Mouse (Mus musculus): ENCODE measurements at regions not wholly inside any gene's neighbourhood (a gene's known extent, or its start where the extent isn't known, plus 50 kb on each side); places are given as distances from the start of the nearest gene placed in this dataset.

- no peaks in the 10 kb centered on the region for H3K4me1 ChIP-seq (ENCODE audit: control insufficient read depth, insufficient read depth, low read length)
- WGBS: 80% methylated on average over 16 of the region's 16 CpGs
- no peak for DNase-seq (ENCODE audit: extremely low read depth, low read depth, low spot score)
- no peaks in the 10 kb centered on the region for H3K36me3 ChIP-seq (ENCODE audit: control insufficient read depth, insufficient read depth, low read length)
- no peak overlapping the region for H3K27ac ChIP-seq (replicated peaks; ENCODE audit: insufficient read depth, low read depth, low read length)
- no peak overlapping the region for H3K9ac ChIP-seq (ENCODE audit: low read depth, low read length)
- H3K79me2 ChIP-seq (ENCODE audit: control insufficient read depth, insufficient read depth, low read length): no peaks in the 10 kb centered on the region
- no peak overlapping the region for H3K4me3 ChIP-seq (ENCODE audit: insufficient read depth, low read depth, low read length)
- TF ChIP-seq CTCF (IDR thresholded peaks at IDR 0.05; ENCODE audit: low read depth, low read length) (no peak), POLR2A (IDR thresholded peaks at IDR 0.05; ENCODE audit: extremely low read depth, insufficient read depth, low read length) (no peak)
- H3K27me3 ChIP-seq (ENCODE audit: control insufficient read depth, insufficient read depth, low read length): no peaks in the 10 kb centered on the region
These were observed 181.3 kb upstream of the Mgmt start for GRCm38 (mm10) chr7:136712962-136713640.

DNA sequence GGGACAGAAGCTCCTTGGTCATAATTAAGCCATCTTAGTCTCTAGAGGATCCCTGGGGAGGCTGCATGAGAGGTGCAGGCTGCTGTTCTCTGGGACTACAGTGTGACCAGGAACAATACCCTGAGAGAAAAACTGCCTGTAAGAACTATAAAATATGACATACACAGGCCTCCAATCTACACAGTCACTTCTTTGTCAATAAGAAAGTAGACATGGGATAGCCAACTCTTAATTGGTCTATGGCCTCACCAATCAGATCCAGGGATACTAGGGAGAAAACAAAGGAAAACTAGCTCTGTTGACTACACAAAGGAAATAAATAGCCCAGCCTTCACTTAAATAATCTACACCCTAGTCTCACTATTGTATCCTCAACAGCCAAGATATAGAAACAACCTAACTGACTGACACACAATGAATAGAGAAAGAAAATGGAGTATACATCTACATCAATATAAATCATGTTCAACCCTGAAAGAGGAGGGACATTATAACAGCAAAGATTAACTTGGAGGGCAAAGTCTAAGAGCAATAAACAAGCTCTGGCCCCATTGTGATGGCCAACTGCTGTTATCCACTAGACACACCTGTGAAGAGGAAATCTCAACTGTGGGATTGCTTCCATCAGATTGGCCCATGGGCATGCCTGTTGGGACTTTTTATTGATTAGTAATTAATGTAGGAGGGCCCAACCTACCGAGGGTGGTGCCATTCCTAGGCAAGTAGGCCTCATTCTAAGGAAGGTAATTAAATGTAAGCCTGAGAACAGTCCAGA is 166.6 kb upstream of the Mgmt start:
- DNase-seq (ENCODE audit: extremely low read depth, low read depth, low spot score): no peak
- H3K79me2 ChIP-seq (ENCODE audit: control insufficient read depth, insufficient read depth, low read length): no peaks in the 10 kb centered on the region
- H3K4me1 ChIP-seq (ENCODE audit: control insufficient read depth, insufficient read depth, low read length): no peaks in the 10 kb centered on the region
- no peak overlapping the region for H3K27ac ChIP-seq (replicated peaks; ENCODE audit: insufficient read depth, low read depth, low read length)
- H3K27me3 ChIP-seq (ENCODE audit: control insufficient read depth, insufficient read depth, low read length): no peaks in the 10 kb centered on the region
- H3K9ac ChIP-seq (ENCODE audit: low read depth, low read length): no peak overlapping the region
- WGBS: 70% methylated on average over 1 of the region's 1 CpGs
- H3K4me3 ChIP-seq (ENCODE audit: insufficient read depth, low read depth, low read length): no peak overlapping the region
- H3K36me3 ChIP-seq (ENCODE audit: control insufficient read depth, insufficient read depth, low read length): no peaks in the 10 kb centered on the region
- TF ChIP-seq CTCF (IDR thresholded peaks at IDR 0.05; ENCODE audit: low read depth, low read length) (no peak), POLR2A (IDR thresholded peaks at IDR 0.05; ENCODE audit: extremely low read depth, insufficient read depth, low read length) (no peak)

GRCm38 (mm10) chr7:136742171-136742570 is 152.2 kb upstream of the Mgmt start:
- Histone ChIP-seq H3K27ac (replicated peaks; ENCODE audit: insufficient read depth, low read depth, low read length) (no peak overlapping the region), H3K27me3 (ENCODE audit: control insufficient read depth, insufficient read depth, low read length) (peaks cover 3% of the 10 kb centered on the region; the same call in 1 of the 2 replicates), H3K4me1 (ENCODE audit: control insufficient read depth, insufficient read depth, low read length) (no peaks in the 10 kb centered on the region), H3K79me2 (ENCODE audit: control insufficient read depth, insufficient read depth, low read length) (no peaks in the 10 kb centered on the region), H3K4me3 (ENCODE audit: insufficient read depth, low read depth, low read length) (no peak overlapping the region), H3K36me3 (ENCODE audit: control insufficient read depth, insufficient read depth, low read length) (no peaks in the 10 kb centered on the region), H3K9ac (ENCODE audit: low read depth, low read length) (no peak overlapping the region)
- WGBS: 96% methylated on average over 2 of the region's 2 CpGs
- no peak for DNase-seq (ENCODE audit: extremely low read depth, low read depth, low spot score)
- no peak for TF ChIP-seq CTCF (IDR thresholded peaks at IDR 0.05; ENCODE audit: low read depth, low read length)
- TF ChIP-seq POLR2A (IDR thresholded peaks at IDR 0.05; ENCODE audit: extremely low read depth, insufficient read depth, low read length): no peak

DNA sequence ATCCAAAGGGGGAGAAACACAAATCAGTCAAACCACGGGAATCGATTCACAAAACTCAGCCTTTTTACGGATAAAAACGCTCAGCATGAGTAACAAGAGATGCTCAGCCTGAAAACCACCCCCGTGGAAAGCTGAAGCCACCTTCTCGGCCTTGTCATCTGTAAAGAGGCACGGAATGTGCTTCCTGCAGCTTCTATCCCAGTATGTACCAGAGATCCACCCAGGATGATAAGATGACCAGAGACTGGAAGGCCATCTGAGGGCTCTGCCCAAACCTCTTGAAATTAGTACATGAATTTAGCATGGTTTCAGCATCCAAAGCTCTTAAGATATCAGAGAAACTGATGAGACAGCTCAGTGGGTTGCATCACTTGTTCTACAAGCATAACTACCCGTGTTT is 149.0 kb upstream of the Mgmt start:
- TF ChIP-seq CTCF (IDR thresholded peaks at IDR 0.05; ENCODE audit: low read depth, low read length) (no peak), POLR2A (IDR thresholded peaks at IDR 0.05; ENCODE audit: extremely low read depth, insufficient read depth, low read length) (no peak)
- no peak overlapping the region for H3K9ac ChIP-seq (ENCODE audit: low read depth, low read length)
- no peak overlapping the region for H3K27ac ChIP-seq (replicated peaks; ENCODE audit: insufficient read depth, low read depth, low read length)

GRCm38 (mm10) chr7:136751477-136751876 is 142.9 kb upstream of the Mgmt start:
- TF ChIP-seq CTCF (IDR thresholded peaks at IDR 0.05; ENCODE audit: low read depth, low read length) (no peak), POLR2A (IDR thresholded peaks at IDR 0.05; ENCODE audit: extremely low read depth, insufficient read depth, low read length) (no peak)
- Histone ChIP-seq H3K4me3 (ENCODE audit: insufficient read depth, low read depth, low read length) (no peak overlapping the region), H3K4me1 (ENCODE audit: control insufficient read depth, insufficient read depth, low read length) (no peaks in the 10 kb centered on the region), H3K9ac (ENCODE audit: low read depth, low read length) (no peak overlapping the region), H3K79me2 (ENCODE audit: control insufficient read depth, insufficient read depth, low read length) (no peaks in the 10 kb centered on the region), H3K36me3 (ENCODE audit: control insufficient read depth, insufficient read depth, low read length) (no peaks in the 10 kb centered on the region), H3K27ac (replicated peaks; ENCODE audit: insufficient read depth, low read depth, low read length) (no peak overlapping the region), H3K27me3 (ENCODE audit: control insufficient read depth, insufficient read depth, low read length) (no peaks in the 10 kb centered on the region)
- WGBS: 75% methylated on average over 4 of the region's 4 CpGs
- DNase-seq (ENCODE audit: extremely low read depth, low read depth, low spot score): no peak

More for the DNA sequence above, 149.0 kb upstream of the Mgmt start:
- Histone ChIP-seq H3K36me3 (ENCODE audit: control insufficient read depth, insufficient read depth, low read length) (no peaks in the 10 kb centered on the region), H3K4me1 (ENCODE audit: control insufficient read depth, insufficient read depth, low read length) (no peaks in the 10 kb centered on the region), H3K79me2 (ENCODE audit: control insufficient read depth, insufficient read depth, low read length) (no peaks in the 10 kb centered on the region), H3K4me3 (ENCODE audit: insufficient read depth, low read depth, low read length) (no peak overlapping the region), H3K27me3 (ENCODE audit: control insufficient read depth, insufficient read depth, low read length) (peaks cover 3% of the 10 kb centered on the region; the same call in 1 of the 2 replicates)
- WGBS: 87% methylated on average over 8 of the region's 8 CpGs
- DNase-seq (ENCODE audit: extremely low read depth, low read depth, low spot score): no peak

DNA sequence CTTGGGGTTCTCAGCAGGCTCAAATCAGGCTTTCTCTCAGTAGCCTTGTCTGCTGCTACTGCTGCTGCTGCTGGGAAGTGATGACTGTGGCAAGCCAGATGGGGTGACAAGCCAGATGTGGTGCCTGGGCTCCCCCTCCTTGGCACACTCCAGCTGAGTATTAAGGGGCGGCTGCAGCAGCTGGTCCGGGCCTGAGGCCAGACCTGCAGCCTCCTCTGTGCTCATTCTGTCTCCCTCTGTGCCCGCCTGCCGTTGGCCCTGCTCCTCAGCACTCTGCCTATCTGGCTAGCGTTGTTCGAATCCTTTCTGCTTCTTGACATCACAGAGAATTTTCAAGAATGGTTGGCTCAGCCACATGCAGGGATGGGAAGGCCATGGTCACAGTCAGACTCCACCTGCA is 139.6 kb upstream of the Mgmt start:
- no peak for DNase-seq (ENCODE audit: extremely low read depth, low read depth, low spot score)
- WGBS: 83% methylated on average over 6 of the region's 6 CpGs
- TF ChIP-seq POLR2A (IDR thresholded peaks at IDR 0.05; ENCODE audit: extremely low read depth, insufficient read depth, low read length) (no peak), CTCF (IDR thresholded peaks at IDR 0.05; ENCODE audit: low read depth, low read length) (no peak)
- H3K27me3 ChIP-seq (ENCODE audit: control insufficient read depth, insufficient read depth, low read length): no peaks in the 10 kb centered on the region
- no peaks in the 10 kb centered on the region for H3K79me2 ChIP-seq (ENCODE audit: control insufficient read depth, insufficient read depth, low read length)
- H3K4me3 ChIP-seq (ENCODE audit: insufficient read depth, low read depth, low read length): no peak overlapping the region
- no peaks in the 10 kb centered on the region for H3K36me3 ChIP-seq (ENCODE audit: control insufficient read depth, insufficient read depth, low read length)
- no peak overlapping the region for H3K27ac ChIP-seq (replicated peaks; ENCODE audit: insufficient read depth, low read depth, low read length)
- no peaks in the 10 kb centered on the region for H3K4me1 ChIP-seq (ENCODE audit: control insufficient read depth, insufficient read depth, low read length)
- no peak overlapping the region for H3K9ac ChIP-seq (ENCODE audit: low read depth, low read length)
